Mouse (Mus musculus) forebrain, postnatal 0 days (tissue): ENCODE measurements at regions not wholly inside any gene's neighbourhood (a gene's known extent, or its start where the extent isn't known, plus 50 kb on each side); places are given as distances from the start of the nearest gene placed in this dataset.

Experiments
- ATAC-seq: fragments of 200-750 bp; cut with Nextera tagmentation; 2 replicates; pipeline ENCODE4 v1.8.0; 2017; ENCODE audit warnings: mild to moderate bottlenecking, moderate library complexity
- DNase-seq: peaks from one replicate; pipeline ENCODE4 v3.0.0-alpha.2; 2015
- H3K27ac ChIP-seq: fragments of 300-500 bp; sonication (generic); 2 replicates; pipeline ENCODE4 v1.5.1; 2014; ENCODE audit warnings: low read depth, mild to moderate bottlenecking, antibody characterized with exemption, low read length, moderate library complexity, mixed read lengths
- H3K27me3 ChIP-seq: fragments of 300-500 bp; sonication (generic); 2 replicates; pipeline ENCODE4 v1.6.1; 2014; ENCODE audit warnings: mild to moderate bottlenecking, low read length, mixed read lengths; ENCODE audit not compliant: insufficient read depth
- H3K36me3 ChIP-seq: fragments of 300-500 bp; sonication (generic); 2 replicates; pipeline ENCODE4 v1.6.1; 2014; ENCODE audit warnings: mild to moderate bottlenecking, moderate library complexity; ENCODE audit not compliant: insufficient read depth
- H3K4me1 ChIP-seq: fragments of 300-500 bp; sonication (generic); 2 replicates; pipeline ENCODE4 v1.6.1; 2014; ENCODE audit warnings: antibody characterized with exemption; ENCODE audit not compliant: insufficient read depth
- H3K4me2 ChIP-seq: fragments of 300-500 bp; sonication (generic); 2 replicates; pipeline ENCODE4 v1.6.1; 2014; ENCODE audit warnings: low read depth, mild to moderate bottlenecking, moderate library complexity
- H3K4me3 ChIP-seq: fragments of 300-500 bp; sonication (generic); 2 replicates; pipeline ENCODE4 v1.5.1; 2014; ENCODE audit warnings: low read depth, low read length, mixed read lengths
- H3K9ac ChIP-seq: fragments of 300-500 bp; sonication (generic); 2 replicates; pipeline ENCODE4 v1.6.1; 2014; ENCODE audit warnings: mild to moderate bottlenecking
- H3K9me3 ChIP-seq: fragments of 300-500 bp; sonication (generic); 2 replicates; pipeline ENCODE4 v1.6.1; 2016; ENCODE audit warnings: low read length
- CTCF ChIP-seq: sonication (generic); IDR thresholded peaks from 2 replicates; pipeline ENCODE4 v1.5.1; 2016; ENCODE audit warnings: antibody characterized with exemption, control low read depth, low read depth
- WGBS: fragments of 180-500 bp; shearing (Covaris S2); extraction: QIAGEN DNeasy Blood & Tissue Kit; methylation state at CpG from one replicate; pipeline ENCODE4 v1.1.7; 2014; 5-methylcytosine and 5-hydroxymethylcytosine counted together

DNA sequence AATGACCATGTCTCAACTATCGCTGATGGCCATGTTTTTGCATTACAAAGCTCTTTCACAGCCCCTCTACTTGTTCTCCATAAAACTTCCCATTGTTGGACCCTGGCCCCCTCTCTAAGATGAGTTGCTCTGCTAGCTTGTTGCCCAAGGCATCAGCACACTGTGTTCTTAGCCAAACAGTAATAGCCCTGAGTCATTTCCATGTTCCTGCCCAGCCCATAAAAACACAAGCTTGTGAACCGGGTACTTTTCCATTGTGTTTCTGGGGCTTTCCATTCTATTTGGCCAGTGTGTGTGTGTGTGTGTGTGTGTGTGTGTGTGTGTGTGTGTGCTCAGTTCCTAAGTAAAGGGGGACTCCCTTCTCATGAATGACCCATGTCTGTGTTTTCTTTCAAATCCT is 248.2 kb downstream of the Mat2b start:
- Histone ChIP-seq H3K4me3 (no peak overlapping the region), H3K27me3 (peaks cover 9% of the 10 kb centered on the region; the same call in 1 of the 2 replicates), H3K4me2 (no peak overlapping the region), H3K27ac (no peak overlapping the region), H3K4me1 (no peaks in the 10 kb centered on the region), H3K36me3 (no peaks in the 10 kb centered on the region), H3K9ac (no peak overlapping the region), H3K9me3 (no peaks in the 10 kb centered on the region)
- no peak for TF ChIP-seq CTCF
- 88% methylated on average over 2 of the region's 2 CpGs for WGBS
- DNase-seq (no peak), ATAC-seq (no peak)

DNA sequence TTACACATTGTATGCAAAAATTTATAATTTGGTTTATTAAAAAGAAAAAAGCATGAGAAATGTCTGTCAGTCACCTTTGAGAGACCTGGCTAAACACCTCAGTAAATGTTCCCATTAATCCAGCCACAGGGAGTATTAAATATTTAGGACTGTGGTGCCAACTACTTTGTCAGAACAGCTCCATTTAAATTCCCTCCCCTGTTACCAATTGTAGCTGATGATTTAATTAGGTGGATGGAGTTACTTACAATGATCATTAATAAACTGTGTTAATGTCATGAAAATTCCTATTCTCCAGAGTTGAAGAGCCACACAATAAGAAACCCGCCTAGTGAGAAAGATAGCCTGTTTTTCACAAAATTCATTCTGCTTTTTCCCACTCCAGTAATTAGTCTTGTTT is 261.0 kb downstream of the Mat2b start:
- no peak overlapping the region for H3K9ac ChIP-seq
- no peaks in the 10 kb centered on the region for H3K36me3 ChIP-seq
- no peak overlapping the region for H3K4me2 ChIP-seq
- no peaks in the 10 kb centered on the region for H3K9me3 ChIP-seq
- DNase-seq = peak; percentile 3
- H3K27me3 ChIP-seq = peaks cover 7% of the 10 kb centered on the region
- no peak overlapping the region for H3K4me3 ChIP-seq
- H3K4me1 ChIP-seq = no peaks in the 10 kb centered on the region
- ATAC-seq = no peak
- 20% methylated on average over 1 of the region's 1 CpGs for WGBS
- no peak for TF ChIP-seq CTCF
- no peak overlapping the region for H3K27ac ChIP-seq

DNA sequence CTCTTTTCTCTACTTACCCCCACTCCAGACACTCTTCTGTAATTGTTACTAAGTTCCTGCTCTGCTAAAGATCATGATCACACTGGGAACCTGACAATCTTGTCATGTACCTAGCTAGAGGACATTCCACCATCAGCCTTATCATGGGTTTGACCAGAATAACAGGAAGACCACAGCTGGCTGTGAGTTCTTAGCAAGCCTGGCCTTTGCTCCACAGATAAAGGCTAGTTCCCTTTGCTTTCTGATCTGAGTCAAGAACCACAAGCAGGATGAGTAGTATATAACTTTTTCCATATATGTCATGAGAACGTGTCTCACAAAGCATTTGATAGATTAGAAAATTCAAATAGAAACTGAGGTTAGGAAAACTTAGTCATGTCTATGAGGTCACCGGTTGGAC is 266.1 kb downstream of the Mat2b start:
- ATAC-seq = no peak
- no peak overlapping the region for H3K27ac ChIP-seq
- H3K4me1 ChIP-seq = no peaks in the 10 kb centered on the region
- H3K36me3 ChIP-seq = no peaks in the 10 kb centered on the region
- H3K27me3 ChIP-seq = no peaks in the 10 kb centered on the region
- DNase-seq = no peak
- 91% methylated on average over 2 of the region's 2 CpGs for WGBS
- no peaks in the 10 kb centered on the region for H3K9me3 ChIP-seq
- H3K9ac ChIP-seq = no peak overlapping the region
- no peak overlapping the region for H3K4me2 ChIP-seq
- no peak overlapping the region for H3K4me3 ChIP-seq
- TF ChIP-seq CTCF = no peak

DNA sequence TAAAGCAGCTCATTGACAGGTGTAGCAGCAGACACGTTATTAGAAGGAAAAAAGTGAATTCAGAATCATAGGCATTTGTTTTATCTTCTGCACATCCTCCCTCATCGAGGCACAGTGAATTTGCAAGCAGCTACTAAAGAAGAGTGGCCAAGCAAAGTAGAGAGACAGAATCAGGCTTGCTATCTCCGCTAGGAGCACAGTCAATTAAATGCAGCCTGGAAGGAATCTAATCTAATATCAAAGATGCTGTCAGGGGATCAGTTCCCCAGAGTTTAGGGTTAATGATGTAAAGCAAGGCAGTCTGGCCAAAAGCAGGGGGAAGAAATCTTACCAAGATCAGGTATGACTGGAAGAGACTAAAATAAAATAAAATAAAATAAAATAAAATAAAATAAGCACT is 270.7 kb downstream of the Mat2b start:
- no peaks in the 10 kb centered on the region for H3K36me3 ChIP-seq
- H3K4me3 ChIP-seq = no peak overlapping the region
- WGBS = 72% methylated on average over 3 of the region's 3 CpGs
- no peaks in the 10 kb centered on the region for H3K4me1 ChIP-seq
- H3K4me2 ChIP-seq = no peak overlapping the region
- no peaks in the 10 kb centered on the region for H3K27me3 ChIP-seq
- no peak for TF ChIP-seq CTCF
- DNase-seq (no peak), ATAC-seq (no peak)
- no peak overlapping the region for H3K9ac ChIP-seq
- H3K9me3 ChIP-seq = no peaks in the 10 kb centered on the region
- no peak overlapping the region for H3K27ac ChIP-seq

DNA sequence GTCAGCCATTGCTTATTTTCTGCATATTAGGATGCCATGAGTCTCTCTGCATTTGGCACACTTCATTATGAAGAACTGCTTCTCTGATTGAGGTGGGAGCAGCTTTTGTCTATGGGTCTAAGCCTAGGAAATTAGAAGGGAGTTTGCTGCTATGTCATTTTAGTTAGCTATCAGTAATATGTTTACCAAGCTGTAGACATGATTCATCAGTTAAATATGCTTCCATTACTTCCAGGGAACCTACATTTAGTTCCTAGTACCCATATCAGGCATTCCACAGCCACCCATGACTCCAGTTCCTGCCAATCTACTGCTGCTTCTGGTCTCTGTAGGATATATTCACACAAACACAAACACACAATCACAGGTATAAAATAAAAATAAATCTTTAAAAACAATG is 287.4 kb downstream of the Mat2b start:
- H3K4me1 ChIP-seq = no peaks in the 10 kb centered on the region
- TF ChIP-seq CTCF = no peak
- no peaks in the 10 kb centered on the region for H3K36me3 ChIP-seq
- no peak overlapping the region for H3K27ac ChIP-seq
- H3K9ac ChIP-seq = no peak overlapping the region
- no peaks in the 10 kb centered on the region for H3K27me3 ChIP-seq
- no peak for ATAC-seq
- no peak overlapping the region for H3K4me2 ChIP-seq
- DNase-seq = no peak
- no peaks in the 10 kb centered on the region for H3K9me3 ChIP-seq
- no peak overlapping the region for H3K4me3 ChIP-seq

DNA sequence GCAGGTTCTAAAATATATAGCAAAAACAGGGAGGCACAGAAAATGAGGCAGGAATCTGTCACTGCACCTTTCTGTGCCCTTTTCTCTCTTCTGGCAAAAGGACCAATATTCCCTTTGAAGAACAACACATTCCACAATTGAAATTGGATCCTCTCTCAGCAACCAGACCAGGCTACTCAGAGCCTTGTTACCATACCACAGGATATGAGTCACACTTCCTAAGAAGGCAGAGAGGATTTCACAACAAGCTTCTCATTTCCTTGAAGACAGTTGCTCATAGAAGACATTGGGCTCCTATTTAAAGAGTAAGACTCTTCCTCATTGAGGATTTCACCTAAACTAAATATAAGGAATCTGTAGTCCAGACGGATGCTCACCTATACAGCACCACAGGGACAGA is 292.8 kb downstream of the Mat2b start:
- H3K9me3 ChIP-seq = no peaks in the 10 kb centered on the region
- no peak overlapping the region for H3K9ac ChIP-seq
- no peak overlapping the region for H3K27ac ChIP-seq
- DNase-seq (no peak), ATAC-seq (no peak)
- no peaks in the 10 kb centered on the region for H3K27me3 ChIP-seq
- 79% methylated on average over 1 of the region's 1 CpGs for WGBS
- no peak for TF ChIP-seq CTCF
- no peak overlapping the region for H3K4me2 ChIP-seq
- no peak overlapping the region for H3K4me3 ChIP-seq
- H3K36me3 ChIP-seq = no peaks in the 10 kb centered on the region
- H3K4me1 ChIP-seq = no peaks in the 10 kb centered on the region

DNA sequence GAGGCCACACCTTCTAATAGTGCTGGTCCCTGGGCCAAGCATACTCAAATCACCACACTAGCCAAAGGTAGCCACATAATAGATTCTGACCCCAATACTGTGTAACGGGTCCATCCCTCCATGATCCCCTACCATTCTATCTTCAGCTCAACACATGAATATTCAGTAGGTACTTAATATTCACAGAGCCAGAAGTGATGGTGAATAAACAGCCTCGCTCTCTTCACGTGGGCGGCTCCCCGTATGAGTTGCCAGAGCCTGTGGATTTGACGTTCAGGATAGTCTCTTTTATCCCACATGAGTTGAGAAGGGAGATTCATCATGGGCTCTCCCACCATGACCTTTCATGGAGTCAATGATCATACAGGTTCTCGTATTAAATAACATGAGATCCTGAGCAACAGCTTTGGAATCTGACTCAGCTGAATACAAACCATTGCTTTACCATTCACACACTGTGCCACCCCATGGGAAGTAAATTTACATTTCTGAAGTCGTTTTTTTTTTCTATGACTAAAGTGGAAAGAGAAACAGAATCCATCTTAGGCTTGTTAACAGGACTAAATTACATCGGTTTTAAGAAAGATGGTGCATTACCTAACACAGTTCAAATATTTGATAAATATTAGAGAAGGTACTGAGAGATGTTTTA is 297.4 kb downstream of the Mat2b start:
- H3K9me3 ChIP-seq = no peaks in the 10 kb centered on the region
- DNase-seq (peak; percentile 16), ATAC-seq (peak; percentile 53; the same call in 1 of the 2 replicates)
- H3K27ac ChIP-seq = no peak overlapping the region
- TF ChIP-seq CTCF = no peak
- WGBS = 24% methylated on average over 9 of the region's 9 CpGs
- H3K4me3 ChIP-seq = no peak overlapping the region
- H3K36me3 ChIP-seq = no peaks in the 10 kb centered on the region
- H3K9ac ChIP-seq = no peak overlapping the region
- peaks cover 5% of the 10 kb centered on the region; the same call in 1 of the 2 replicates for H3K4me1 ChIP-seq
- no peak overlapping the region for H3K4me2 ChIP-seq
- no peaks in the 10 kb centered on the region for H3K27me3 ChIP-seq
